Mouse (Mus musculus): ENCODE data around the gene Cd70.

- TF ChIP-seq TAL1 (IDR thresholded peaks at IDR 0.05; ENCODE audit: low read length), result no peak
- TF ChIP-seq GATA1 (IDR thresholded peaks at IDR 0.05; ENCODE audit: low read length), result no peak
Observed at GRCm38 (mm10) chr17:57104496-57104895, 45.1 kb downstream of the Cd70 start.
